Mouse (Mus musculus) yolk sac, embryonic 10.5 days (tissue): ENCODE measurements around the gene Phf21a.

Experiments
- DNase-seq: peaks from one replicate; pipeline ENCODE4 v3.0.0-alpha.2; 2017; ENCODE audit warnings: low spot score

Phf21a gene

DNA sequence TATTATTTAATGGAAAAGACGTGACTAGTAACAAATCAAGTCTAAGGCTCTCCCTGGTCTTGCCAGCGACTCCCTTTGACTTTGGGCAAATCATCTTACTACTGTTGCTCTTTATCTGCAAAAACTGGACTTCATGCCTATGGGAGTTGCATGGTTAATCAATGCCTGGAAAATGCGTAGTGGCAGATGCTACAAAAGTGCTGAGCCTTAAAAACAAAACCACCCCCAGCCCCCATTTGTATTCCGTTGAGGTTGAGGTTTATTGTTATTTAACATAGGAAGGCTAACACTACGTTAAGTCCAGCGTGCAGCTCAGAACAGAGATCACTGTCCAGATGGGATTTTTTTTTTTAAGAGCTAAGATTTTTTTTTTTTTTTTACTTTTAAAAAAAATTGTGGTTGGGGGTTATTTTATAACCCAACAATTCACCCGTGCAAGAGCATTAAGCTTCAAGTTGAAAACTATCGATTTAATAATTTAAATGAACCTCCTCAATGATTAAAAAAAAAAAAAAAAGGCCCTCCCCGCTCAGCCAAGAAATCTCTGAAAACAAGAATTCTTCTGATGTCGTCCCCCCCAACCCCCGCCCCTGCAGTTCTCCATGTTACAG is 89.3 kb downstream of the Phf21a start:
- no peak for DNase-seq

DNA sequence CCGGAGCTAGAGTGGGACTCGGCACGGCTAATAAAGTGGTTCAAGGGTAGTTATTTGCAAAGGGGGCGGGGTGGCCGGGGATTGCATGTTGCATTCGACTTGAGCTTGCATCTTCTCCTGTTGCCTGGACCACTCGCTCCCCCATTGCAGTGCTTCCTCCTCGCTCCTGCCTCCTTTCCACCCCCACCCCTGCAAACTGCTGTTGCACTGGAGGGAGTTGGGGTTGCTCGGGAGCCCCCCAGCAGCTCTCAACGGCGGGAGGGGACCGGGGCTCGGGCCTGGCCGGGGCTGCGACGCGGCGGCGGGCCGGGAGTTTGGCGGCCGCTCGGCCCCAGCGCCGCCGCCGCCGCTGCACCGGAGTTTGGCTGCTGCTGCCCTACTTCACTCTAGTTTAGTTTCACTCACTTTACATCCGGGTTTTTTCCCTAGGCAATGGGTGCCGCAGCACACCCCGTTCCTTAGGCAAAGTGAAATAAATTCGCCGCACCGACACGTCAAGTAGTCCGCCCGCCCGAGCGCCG is 90.1 kb downstream of the Phf21a start:
- peak; percentile 90 for DNase-seq

DNA sequence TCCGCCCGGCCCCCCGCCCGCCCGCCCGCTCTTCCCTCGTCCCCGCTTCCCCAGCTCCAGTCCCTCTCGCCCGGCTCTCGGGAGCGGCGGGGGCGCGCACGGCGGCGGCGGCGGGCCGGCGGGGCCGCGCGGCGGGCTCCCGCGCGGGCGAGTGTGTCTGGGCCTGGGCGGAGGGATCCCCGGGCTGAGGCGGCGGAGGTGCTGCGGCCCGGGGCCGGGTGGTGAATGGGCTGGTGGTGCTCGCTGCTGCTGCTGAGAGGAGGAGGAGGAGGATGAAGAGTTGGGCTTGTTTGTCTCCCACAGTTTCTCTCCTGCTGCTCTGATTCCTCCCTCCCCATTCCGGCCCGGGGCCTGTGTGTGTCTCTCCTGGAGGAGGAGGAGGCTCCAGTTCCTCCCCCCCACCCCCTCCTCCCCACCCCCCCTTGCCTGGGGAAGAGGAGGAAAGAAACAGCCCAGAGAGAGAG is 90.7 kb downstream of the Phf21a start:
- peak; percentile 94 for DNase-seq

DNA sequence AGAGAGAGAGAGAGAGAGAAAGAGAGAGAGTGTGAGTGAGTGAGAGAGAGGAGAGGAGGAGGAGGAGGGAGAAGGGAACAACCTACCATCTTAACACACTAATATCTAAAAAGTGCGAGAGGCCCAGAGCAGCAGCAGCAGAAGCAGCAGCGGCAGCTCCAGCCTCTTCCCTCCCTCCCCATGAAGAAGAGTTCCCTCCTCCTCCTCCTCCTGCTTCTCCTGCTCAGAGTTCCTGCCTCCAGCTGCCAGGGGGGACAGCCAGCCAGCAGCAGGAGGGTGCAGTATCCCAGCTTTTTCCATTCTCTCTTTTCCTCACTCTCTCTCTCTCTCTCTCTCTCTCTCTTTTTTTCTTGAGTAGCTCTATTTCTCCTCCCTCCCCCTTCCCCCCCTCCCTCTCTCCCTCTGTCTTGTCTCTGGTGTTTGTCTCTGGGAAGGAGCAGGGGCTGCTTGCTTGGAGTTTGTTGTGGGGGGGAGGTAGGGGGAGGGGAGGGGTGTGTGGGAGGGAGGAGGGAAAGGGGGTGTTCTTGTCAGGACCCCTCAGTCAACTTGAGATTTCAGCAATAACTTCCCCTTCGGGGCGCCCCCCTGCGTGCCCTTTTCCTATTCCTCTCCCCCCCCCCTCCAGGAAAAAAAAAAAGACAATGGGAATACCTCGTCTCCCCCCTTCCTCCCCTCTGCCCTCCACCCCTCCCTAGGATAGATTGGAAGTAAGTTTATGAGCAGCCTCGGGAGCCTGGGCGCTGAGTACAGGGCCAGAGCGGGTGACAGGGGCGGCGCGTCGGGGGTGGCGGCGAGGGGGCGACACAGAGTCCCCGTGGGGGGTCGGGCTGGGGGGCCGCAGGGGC is 91.4 kb downstream of the Phf21a start:
- DNase-seq = peak; percentile 85

DNA sequence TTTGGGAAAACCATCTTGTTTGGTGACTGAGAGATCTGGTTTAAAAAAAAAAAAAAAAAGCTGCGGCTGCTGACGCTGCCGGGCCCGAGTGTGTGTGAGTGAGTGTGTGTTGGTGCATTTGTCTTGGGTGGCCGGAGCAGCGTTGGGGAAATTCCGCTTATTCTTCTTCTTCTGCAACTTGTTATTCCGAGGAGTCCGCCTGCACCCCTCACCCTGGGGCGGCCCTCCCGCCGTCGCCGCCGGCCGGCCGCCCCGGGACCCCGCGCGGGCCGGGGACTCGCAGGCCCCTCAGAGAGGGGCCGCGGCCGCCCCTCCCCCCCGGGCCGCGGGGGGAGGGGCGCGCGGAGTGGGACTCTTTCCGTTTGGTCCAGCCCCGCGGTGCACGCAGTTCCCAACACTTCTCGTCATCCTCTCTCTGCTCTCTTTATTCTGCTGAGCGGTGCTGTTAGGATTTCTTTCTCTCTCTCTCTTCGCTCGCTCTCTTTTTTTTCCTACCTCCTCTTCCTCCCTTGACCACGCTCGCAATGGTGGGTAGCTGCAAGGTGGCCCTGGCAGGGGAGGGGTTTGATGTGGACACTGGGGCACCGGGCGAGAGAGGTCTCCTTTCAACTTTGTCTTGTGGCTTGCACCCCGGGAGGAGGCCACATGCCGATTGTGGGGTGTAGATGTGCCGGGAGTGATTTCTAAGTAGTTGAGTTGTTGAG is 92.3 kb downstream of the Phf21a start:
- peak; percentile 45 for DNase-seq

DNA sequence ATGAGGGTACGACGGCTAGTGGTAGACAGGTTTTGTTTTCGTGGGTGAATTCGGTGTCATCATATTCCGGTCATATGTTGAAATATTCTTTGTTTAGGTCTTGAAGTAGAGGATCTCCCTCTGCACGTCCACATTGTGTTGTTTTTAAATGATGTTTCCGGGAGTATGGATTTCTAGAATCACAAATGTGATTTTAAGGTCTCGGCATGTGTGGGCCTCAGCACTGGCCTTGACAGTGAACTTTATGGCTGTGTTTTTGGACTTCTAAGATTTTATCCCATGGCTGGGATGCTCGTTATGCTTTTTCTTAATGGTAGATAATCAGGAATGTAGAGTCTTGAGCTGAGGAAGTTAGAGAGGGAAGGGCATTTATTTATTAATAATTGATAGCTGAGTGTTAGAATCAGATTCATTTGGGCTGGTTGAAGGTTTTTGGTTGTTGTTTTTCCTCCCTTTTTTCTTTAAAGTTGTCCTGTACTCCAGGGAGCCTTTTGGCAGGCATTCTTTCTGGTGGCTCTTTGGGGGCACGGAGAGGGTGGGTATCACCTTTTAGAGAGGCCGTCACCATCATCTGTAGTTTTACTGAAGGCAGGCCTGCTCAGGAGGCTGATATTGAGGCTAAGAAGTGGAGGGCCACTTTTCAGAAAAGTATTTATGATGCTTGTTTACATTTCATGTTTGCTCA is 93.0 kb downstream of the Phf21a start:
- no peak for DNase-seq

DNA sequence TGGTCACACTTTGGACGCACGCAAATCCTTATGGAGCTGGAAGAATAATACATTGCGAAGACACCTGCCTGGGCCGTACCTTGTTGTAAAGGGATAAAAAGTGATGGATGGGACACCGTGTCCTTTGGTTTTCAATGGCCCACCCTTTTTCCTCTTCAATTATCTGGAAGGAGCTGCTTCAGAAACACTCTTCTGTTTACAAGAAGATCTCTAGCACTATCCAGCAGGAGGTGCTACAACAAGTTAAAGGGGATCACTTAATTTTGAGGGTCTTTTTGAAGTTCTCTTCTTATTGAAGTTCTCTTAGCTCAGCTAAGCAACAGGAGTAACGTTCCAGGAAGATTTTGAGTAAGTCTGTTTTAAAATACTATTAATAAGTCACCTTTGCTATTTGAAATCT is 94.1 kb downstream of the Phf21a start:
- no peak for DNase-seq

DNA sequence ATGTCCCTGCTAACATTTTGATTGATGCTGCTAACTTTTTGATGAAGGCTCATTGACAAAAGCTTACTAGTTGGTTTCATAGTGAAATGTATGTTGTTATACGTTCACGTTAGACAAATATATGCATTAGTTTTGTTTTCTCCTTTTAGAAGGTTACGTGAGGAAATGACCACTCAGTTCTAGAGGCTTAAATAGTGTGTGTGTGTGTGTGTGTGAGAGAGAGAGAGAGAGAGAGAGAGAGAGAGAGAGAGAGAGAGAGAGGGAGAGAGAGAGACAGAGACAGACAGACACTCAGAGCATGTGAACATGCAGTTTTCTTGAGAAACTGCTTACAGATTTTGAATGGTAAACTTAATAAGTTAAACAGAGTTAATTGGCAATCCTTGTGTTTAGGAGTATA is 95.8 kb downstream of the Phf21a start:
- no peak for DNase-seq

DNA sequence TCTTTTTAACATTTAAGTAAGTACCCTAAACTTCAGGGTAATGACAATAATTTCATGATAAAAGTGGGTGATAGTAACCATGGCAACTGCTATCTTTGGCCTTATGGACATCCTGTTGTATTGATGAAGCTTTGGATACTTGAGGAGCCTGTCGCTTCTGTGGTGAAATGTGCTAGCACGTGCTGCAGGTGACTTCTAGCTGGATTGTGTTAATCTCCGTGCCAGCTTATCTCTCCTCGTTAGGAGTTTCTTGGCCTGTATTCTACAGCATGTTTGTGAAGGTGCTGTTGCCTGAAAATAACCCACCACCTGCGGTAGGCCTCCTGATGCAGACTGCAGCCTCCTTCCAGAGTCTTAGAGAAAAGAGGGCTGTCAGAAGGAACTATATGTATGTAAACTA is 98.0 kb downstream of the Phf21a start:
- no peak for DNase-seq

DNA sequence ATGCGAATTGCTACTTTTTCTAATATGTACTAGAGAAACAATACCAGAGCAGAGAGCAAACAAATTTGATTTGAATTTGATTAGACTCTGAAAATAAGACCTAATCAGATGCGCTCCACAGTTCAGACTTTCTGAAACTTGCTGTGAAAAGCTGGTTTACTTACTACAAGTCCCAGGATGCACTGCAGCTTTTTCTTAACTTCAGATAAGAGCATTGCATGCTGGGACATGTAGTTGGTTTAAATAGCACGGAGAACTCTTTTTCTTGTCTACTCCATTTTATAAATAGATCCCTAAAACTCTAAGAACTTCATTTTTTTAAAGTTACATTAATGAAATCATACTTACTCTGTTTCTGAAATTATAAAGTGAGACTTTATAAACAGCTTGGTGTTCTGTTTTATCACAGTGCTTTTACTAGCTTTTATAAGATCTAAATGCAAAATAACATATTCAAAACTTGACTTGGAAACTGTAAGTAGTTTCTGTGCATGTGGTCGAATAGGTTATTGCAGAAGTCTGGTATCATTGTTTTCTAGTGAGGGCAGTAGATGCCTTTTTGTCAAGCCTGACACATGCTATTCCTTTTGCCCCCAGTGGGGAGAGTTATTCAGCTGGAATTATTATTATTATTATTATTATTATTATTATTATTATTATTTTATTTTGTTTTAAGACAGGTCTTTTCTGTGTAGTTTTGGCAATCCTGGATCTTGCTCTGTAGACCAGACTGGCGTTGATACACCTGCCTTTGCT is 99.1 kb downstream of the Phf21a start:
- DNase-seq = no peak

DNA sequence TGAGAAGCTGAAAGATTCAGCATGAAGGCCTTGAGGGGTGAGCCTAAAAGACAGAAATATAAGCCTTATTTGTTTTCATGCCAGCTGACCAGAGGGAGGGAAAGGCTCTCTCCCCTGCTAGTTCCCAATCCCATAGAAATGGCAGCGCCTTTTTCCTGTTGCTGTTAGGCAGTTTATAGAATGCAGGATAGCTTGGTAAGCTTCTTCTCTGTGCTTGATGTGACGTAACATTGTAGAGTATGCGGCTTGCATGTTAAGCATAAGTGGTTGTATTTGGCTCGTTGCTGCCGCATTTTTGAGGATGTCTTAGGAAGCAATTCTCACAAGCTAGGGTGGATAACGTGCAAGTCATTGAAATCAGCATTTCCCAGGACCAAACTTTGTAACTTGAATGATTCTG is 105.2 kb downstream of the Phf21a start:
- no peak for DNase-seq

DNA sequence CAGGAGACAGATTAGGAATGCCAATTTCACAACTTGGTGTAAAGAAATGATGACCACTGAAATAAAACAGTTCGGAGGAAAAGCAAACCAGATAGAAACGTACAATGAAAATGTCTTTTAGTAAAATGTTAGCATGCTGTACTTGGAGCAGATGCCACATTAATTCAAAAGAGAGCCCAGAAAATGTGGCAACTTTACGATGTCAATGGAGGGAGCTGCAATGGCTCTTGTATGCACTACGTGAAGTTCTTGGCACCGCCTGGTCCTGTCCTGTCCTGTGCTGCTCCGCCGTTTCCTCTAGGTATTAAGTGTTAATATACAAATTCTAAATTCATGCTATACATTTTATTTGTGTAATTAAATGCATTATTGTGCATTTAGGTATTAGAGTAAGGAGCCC is 105.8 kb downstream of the Phf21a start:
- no peak for DNase-seq

DNA sequence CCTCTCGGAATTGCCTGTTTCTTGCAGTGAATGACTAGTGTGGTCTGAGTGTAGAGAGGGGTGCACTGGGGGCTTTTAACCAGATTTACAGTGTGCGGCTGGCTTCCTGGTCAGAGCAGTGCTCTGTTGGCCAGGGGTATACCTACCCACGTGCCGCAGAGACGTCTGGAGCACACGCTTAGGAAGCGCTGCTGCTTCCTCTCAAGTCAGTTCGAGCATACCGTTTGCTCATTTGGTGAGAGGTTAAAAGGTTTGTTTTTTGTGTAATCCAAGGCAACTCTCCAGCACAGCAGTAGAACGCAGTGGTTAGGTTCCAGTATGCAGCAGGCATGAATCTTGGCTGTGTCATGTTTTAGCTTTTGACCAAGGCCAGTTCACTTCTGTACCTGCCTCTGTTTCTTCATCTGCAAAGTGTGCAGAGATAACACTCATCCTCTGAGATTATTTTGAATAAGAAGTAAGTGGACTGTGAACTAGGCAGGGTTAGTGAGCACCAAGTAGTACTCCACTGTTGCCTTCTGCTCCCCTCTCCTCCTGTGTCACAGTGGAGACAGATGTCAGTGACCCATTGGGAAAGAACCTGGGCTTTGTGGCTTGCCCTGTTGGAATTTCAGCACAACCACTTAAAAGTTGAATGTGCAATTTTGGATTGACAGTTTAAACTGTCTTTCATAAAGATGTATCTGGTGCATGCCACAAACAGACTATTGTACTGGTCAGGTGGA is 106.8 kb downstream of the Phf21a start:
- DNase-seq = no peak

DNA sequence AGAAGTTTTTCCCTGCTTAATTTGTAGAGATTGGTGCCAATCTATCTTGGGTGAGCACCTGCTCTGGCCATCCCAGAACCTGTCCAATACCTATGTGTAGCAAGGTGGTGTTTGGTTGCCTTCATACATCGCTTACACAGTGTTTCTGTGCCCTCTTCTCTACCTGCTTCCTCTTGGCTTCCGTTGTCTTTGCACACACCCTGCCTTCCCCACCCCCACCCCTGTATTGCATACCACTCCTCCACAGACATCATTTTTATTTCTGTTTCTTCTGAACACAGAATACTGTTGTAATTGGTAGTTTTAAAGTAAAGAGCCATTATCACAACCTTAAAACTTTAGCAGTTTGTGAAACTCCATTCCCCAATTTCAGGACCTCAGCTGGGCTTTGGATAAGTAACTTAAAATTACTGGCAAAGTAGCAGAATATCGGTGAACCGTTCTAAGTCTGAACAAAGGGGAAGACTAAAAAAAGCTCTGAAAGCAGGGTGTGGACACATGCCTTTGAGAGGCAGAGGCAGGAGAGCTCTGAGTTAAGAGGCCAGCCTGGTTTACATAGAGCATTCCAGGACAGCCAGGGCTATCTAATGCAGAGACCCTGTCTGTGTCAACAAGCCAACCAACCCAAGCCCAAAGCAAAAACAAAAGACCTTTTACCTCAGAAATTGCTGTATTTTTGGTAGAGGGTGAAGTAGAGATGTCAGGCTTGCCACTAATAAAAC is 109.6 kb downstream of the Phf21a start:
- peak; percentile 59 for DNase-seq

DNA sequence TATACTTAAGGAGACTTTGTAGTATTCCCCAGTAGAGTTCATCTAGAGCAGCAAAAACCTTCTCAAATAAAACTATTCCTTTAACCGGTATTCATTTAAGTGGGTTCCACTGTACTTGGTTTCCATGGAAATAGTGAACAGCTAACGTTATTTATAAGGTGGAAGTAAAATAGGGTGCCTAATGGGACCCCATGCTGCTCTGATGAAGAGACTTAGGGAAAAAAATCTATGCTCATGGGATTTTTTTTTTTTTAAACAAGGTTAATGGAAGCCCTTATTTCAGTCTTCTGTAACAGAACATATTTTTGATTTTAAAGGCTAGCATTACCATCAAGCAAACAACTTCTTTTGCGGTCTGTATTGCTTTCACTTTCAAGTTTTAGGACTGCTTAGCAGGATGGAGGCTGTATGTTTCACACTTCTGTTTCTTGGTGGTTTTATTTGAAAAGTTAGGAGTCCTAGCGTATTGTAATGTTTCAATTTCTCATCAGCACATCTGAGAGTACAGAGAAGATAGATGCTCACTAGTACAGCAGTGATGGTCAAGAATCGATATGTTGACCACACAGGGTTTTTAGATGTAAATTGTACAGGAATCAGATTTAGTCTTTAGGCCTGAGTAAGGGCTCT is 112.2 kb downstream of the Phf21a start:
- no peak for DNase-seq

DNA sequence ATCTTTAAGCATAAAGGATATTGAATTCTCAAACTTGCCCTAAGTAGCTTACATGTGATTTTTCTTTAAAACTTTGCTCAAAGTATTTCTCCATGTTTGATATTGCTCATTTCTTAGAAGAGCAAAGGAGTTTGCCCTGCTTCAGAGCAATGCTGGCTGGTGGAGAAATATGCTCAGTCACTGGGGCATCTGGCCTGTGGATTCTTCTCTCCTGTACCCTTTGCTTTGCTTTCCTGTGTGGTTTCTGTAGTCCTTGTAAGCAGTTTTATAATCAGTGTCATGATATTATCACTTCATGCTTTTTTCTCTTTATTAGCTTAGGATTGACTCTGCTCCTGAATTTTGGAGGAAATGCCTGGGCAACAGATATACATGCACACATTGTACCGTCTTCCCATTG is 117.5 kb downstream of the Phf21a start:
- no peak for DNase-seq

DNA sequence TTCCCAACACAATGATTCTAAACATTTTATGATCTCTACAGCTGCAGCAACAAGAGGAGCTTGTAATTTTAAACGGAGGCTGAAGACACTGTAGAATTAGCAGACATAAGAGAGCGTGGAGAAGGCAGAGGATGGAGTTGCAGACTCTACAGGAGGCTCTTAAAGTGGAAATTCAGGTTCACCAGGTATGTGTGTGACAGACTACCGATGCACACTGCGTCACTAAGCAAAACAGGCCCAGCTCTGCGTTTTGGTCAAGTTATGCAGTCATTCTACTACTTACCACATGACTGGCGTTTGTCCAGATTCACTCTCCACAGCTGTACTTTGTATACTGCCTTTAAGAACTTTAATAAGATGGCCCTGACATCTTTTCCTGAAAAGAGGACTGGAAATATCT is 128.5 kb downstream of the Phf21a start:
- no peak for DNase-seq

DNA sequence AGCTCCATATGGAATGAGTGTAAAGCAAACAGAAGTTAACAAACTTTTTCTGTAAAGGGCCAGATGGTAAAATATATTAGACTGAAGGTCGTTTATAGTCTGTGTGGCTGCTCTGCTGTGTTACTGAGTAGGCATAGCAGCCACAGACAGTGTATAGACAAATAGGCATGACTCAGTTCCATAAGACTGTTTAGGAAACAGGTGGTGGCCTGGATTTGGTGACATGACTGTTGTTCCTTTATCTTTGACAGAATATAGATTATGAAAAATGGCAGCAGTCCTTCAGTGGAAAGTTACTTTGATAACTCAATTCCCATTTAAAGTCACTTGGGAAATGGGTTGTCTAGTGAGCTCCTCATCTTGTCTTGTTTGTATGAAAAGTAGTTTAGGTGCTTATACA is 132.7 kb downstream of the Phf21a start:
- no peak for DNase-seq

DNA sequence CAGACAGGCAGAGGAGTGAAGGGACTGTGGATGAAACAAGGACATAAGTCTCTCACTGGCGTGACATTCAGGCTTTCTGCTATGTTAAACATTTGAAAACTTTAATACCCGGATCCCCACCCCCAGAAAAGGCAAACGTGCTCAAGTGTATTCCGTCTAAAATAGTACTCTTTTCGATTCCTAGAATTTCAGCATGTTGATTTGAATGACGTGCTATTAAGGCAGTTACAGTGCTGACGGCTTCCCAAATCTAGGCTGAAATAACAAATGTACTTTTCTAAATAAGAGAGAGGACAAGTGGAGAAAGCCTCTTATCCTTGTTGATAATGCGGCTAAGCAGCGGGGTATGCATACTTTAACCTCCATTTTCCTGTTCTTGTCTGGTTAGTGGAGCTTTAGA is 137.1 kb downstream of the Phf21a start:
- no peak for DNase-seq

DNA sequence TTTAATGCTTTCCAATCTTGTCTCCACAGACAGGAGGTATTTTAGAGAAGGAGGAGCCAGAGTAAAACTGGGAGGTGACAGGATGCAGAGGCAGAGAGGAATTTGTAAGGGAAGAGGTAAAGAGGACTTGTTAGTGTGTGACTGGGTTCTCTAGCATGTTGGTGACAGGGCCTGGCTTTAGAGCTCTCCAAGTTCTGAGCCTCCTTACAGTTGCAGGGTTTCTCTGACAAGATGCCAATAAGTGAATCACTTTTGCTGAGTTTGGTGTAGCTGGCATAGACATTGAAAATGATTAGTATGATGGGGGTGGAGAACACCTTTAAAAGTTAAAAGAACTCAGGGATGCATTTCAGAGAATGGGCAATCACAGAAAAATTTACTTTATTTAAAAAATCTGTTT is 138.8 kb downstream of the Phf21a start:
- DNase-seq = no peak
